Mouse (Mus musculus) B cell, adult 2 months (primary cell): ENCODE results near the gene Akp3.

Experiments
- DNase-seq, 2 experiments: peaks; one replicate each; pipeline ENCODE4 v3.0.0; 2022

Gene Akp3

GRCm38 (mm10) chr1:87154501-87155120 lies 29.8 kb downstream of the Akp3 start:
- DNase-seq = no peak

- DNase-seq = no peak
Observed at GRCm38 (mm10) chr1:87155531-87156198, 30.9 kb downstream of the Akp3 start.

GRCm38 (mm10) chr1:87156199-87156587 lies 31.4 kb downstream of the Akp3 start, which contains the start of gene Ecel1:
TSS of gene Ecel1 (minus strand) at chr1:87156521.
- no peak for DNase-seq

GRCm38 (mm10) chr1:87159396-87159795 lies 34.6 kb downstream of the Akp3 start:
- no peak for DNase-seq

- no peak for DNase-seq
Observed at GRCm38 (mm10) chr1:87164164-87164795, 39.5 kb downstream of the Akp3 start.

- DNase-seq = no peak
Observed at GRCm38 (mm10) chr1:87164796-87165184, 40.0 kb downstream of the Akp3 start.

GRCm38 (mm10) chr1:87170458-87170857 lies 45.7 kb downstream of the Akp3 start:
- no peak for DNase-seq

- DNase-seq = no peak
Observed at GRCm38 (mm10) chr1:87171312-87171711, 46.5 kb downstream of the Akp3 start.

GRCm38 (mm10) chr1:87172316-87172715 lies 47.5 kb downstream of the Akp3 start:
- no peak for DNase-seq

GRCm38 (mm10) chr1:87174006-87174955 lies 49.5 kb downstream of the Akp3 start:
- peak; percentile 72 to 73 for DNase-seq

- no peak for DNase-seq
Observed at GRCm38 (mm10) chr1:87175852-87176292, 51.1 kb downstream of the Akp3 start.
